Mouse (Mus musculus) kidney, postnatal 36 days (tissue): Measurements from ENCODE around the gene Setd3.

ENCODE experiments used
- DNase-seq, 2 experiments: peaks; one replicate each; pipeline ENCODE4 v3.0.0; 2021 to 2022; ENCODE audit warnings: mixed read lengths in 2 of 2

Gene Setd3

GRCm38 (mm10) chr12:108070685-108071662 is 108.1 kb downstream of the Setd3 start:
- no peak for DNase-seq

GRCm38 (mm10) chr12:108069504-108069903 is 109.6 kb downstream of the Setd3 start:
- DNase-seq, result no peak

- no peak for DNase-seq
Measured at GRCm38 (mm10) chr12:108067811-108068375, 111.2 kb downstream of the Setd3 start.

- DNase-seq, result no peak
Measured at GRCm38 (mm10) chr12:108067231-108067630, 111.9 kb downstream of the Setd3 start.

GRCm38 (mm10) chr12:108064396-108064998 is 114.6 kb downstream of the Setd3 start:
- DNase-seq, result no peak

GRCm38 (mm10) chr12:108063986-108064385 is 115.1 kb downstream of the Setd3 start:
- no peak for DNase-seq

GRCm38 (mm10) chr12:108062137-108062536 is 117.0 kb downstream of the Setd3 start:
- DNase-seq, result no peak

GRCm38 (mm10) chr12:108061661-108062060 is 117.5 kb downstream of the Setd3 start:
- DNase-seq, result no peak
